Mouse (Mus musculus) inflammation-experienced regulatory T-cells, adult 16 weeks (primary cell): Measurements from ENCODE around the gene Gm45902. TPM values are rescaled to one million over a fixed set of nuclear protein-coding genes. Genes with fewer than 3 reads are reported as not detected.

Experiments used
- polyA plus RNA-seq: library from polyadenylated mRNA; unstranded; fragments of 100-300 nt; shearing (Covaris generic); gene quantifications from one replicate; pipeline ENCODE4 v1.2.1, GENCODE M21; 2017

The Gm45902 gene
- 7.6 TPM for polyA plus RNA-seq

DNA sequence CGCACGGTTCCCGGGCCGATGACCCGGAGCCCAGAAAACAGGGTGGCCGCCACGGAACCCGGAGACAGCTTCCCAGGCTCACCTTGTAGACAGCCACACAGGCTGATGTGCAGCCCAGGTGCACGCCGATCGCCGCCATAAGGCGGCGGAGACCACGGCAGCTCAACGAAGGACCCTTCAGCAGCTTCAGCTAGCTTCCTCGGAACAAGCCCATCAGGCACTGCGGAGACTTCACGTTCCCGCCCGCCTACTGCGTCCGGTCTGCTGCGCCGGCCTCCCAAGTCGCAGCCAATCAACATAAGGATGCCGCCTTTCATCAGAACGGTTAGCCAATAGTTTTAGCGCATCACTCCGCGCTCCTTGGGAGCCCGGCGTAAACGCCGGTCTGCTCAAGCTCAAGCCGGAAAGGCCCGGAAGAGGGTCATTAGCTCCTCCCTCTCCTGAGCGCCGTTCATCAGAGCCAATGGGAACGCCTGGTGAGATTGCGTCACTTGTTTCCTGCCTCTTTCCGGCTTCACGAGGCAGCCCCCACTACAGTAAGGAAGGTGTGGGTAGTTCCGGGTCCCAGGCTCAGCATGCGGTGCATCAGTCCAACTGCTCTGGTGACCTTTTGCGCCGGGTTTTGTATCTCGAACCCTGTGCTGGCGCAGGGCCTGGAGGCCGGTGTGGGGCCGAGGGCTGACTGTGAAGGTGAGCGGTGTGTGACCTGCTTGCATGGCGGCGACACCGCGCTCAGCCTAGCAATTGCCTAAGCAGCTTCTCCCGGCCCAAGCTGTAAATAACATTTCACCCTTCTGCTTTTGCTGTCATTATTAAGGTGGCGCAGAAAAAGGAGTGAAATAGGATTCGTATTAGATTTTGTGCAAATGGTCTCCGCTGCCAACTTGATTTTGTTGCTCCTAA lies at the start of gene Gm45902, which contains the start of the genes Hspa14 and Cdnf:
Gm45902 (minus strand) TSS at position 239 of the 903 bp plus-strand sequence.
Hspa14 (minus strand) TSS at position 263 of the 903 bp plus-strand sequence.
Cdnf (plus strand) TSS at position 479 of the 903 bp plus-strand sequence.

DNA sequence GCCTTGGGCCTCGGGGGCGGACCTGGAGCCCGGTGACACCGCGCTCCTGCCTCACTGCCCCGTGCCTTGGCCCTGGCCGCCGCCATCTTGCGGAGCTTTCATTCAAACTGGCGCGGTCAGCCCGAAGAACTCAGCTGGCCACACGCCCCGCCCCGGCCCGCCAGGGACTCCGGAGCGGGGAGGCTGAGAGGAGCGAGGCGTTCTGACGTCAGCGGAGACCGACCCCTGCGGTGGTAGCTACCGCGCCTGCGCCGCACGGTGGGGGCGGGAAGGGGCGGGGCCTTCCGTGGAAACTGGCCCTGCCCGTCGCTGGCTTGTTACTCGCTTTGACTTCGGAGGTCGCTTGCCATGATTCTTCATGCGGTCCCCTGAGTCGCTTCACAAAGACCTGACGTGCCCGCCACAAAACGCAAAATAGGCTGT lies 37.7 kb downstream of the Gm45902 start, which contains the start of gene Suv39h2:
Suv39h2 (minus strand) TSS at position 171 of the 423 bp plus-strand sequence.

Other genes starting within 250 kb of the Gm45902 start
- 13.8 TPM for gene Nmt2, start 228.6 kb downstream of the Gm45902 start, polyA plus RNA-seq
- 24.5 TPM for gene Rpp38, start 180.1 kb downstream of the Gm45902 start, polyA plus RNA-seq
- not detected for gene Acbd7, start 176.6 kb downstream of the Gm45902 start, polyA plus RNA-seq
- gene Olah, start 115.6 kb downstream of the Gm45902 start, polyA plus RNA-seq = not detected
- not detected for gene Meig1, start 90.1 kb downstream of the Gm45902 start, polyA plus RNA-seq
- 21.2 TPM for gene Dclre1c, start 88.7 kb downstream of the Gm45902 start, polyA plus RNA-seq
- gene Suv39h2, start 37.8 kb downstream of the Gm45902 start, polyA plus RNA-seq = 0.89 TPM
- gene Hspa14, start within 50 bp of the Gm45902 start, polyA plus RNA-seq = 125 TPM
- 0.26 TPM for gene Cdnf, start 240 bp upstream of the Gm45902 start, polyA plus RNA-seq
- gene Fam107b, start 57.7 kb upstream of the Gm45902 start, polyA plus RNA-seq = 476 TPM